Mouse (Mus musculus): Measurements from ENCODE around the gene Sdccag8. TPM values are rescaled to one million over a fixed set of nuclear protein-coding genes. Genes with fewer than 3 reads are reported as not detected.

Sdccag8 gene
- polyA plus RNA-seq, 1 experiment from 2014 or later = 12.1 TPM

DNA sequence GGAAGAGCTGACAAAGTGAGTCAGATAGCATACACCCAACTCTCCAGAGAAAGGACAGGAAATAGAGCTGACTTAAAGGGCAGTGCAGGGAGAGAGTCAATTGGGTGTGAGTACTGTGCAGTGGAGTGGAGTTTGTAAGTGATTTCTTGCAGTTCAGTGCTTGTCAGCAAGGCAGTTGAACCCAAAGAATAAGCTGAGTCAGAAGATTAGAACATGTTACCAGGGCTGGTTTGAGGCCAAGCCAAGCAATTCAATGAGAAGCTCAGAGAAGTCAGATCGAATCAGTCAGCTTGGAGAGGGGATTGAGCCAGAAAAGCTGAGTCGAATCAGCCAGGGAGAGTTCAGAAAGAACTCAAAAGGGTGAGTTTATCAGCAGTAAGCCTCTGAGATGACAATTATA is 247.3 kb downstream of the Sdccag8 start:
- Histone ChIP-seq H3K4me1 (ENCODE audit: control insufficient read depth in 2 of 2, insufficient read depth in 2 of 2, low read length in 2 of 2) (peaks cover 2 to 3% of the 10 kb centered on the region in 2 experiments; a peak in 2 of 4 replicates), H3K9ac (ENCODE audit: low read length) (no peak overlapping the region), H3K36me3 (ENCODE audit: control insufficient read depth, insufficient read depth, low read length) (0 out of 2 replicates have a peak, but pooled peaks cover 7% of the 10 kb centered on the region), H3K4me2 (ENCODE audit: low read length) (no peak overlapping the region), H3K27ac (replicated peaks in 1 of 2; ENCODE audit: control insufficient read depth in 1 of 2, insufficient read depth in 1 of 2, low read depth in 2 of 2, low read length in 2 of 2) (no peak overlapping the region), H3K27me3 (ENCODE audit: control insufficient read depth, insufficient read depth, low read length) (no peaks in the 10 kb centered on the region), H3K4me3 (ENCODE audit: control insufficient read depth in 1 of 2, insufficient read depth in 1 of 2, low read depth in 1 of 2, low read length in 2 of 2) (no peak overlapping the region), H3K9me3 (ENCODE audit: control insufficient read depth, low read length) (no peaks in the 10 kb centered on the region)
- WGBS = 77% methylated on average over 2 of the region's 2 CpGs
- ATAC-seq (ENCODE audit: insufficient number of reproducible peaks, insufficient read depth, low FRiP score, low read depth) = no peak

DNA sequence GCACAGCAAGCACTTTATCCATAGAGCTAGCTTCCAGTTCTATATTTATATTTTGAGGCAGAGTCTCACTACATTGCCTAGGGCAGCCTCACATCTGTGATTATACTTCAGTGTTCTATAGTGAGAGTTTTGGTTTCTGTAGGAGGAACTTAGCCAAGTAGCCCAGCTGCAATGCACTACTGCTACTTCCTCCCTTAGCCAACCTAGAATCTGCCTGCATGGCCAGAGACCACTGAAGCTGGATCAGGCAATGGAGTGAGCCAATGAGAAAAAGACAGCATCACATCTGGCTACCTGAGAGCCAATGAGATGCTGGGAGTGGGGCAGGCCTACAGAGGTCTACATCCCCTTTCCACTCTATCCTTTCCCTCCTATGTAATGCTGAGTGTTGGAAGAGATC is 251.3 kb downstream of the Sdccag8 start:
- no peaks in the 10 kb centered on the region for H3K9me3 ChIP-seq (ENCODE audit: control insufficient read depth, low read length)

DNA sequence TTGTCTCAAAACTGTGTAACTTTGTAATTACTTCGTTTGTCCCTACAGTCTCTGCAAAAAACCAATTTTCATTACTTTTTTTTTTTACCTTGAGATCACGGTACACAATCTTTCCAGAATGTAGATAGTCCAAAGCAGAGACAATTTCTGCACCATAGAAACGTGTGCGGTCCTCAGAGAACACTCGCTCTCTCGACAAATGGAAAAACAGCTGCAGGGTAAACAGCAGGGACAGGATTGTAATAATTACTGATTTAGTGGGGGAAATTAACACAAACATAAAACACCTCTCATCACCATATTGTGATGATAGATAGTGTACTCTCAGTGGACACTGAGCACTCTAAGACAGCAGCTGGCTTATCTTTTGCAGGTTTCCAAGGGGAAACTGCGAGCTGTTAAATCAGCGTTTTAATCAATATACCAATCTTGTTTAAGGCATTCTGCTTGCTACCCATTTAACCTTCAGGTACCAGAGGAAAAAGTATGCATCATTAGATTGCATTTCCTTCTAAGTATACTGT is 252.7 kb downstream of the Sdccag8 start:
- 0 out of 2 replicates have a peak, but pooled peaks cover under 1% of the 10 kb centered on the region for H3K36me3 ChIP-seq (ENCODE audit: control insufficient read depth, insufficient read depth, low read length)
- H3K4me1 ChIP-seq (ENCODE audit: control insufficient read depth in 2 of 2, insufficient read depth in 2 of 2, low read length in 2 of 2) = no peaks in the 10 kb centered on the region
- H3K4me2 ChIP-seq (ENCODE audit: low read length) = no peak overlapping the region
- 84% methylated on average over 8 of the region's 8 CpGs for WGBS
- H3K9me3 ChIP-seq (ENCODE audit: control insufficient read depth, low read length) = no peaks in the 10 kb centered on the region
- H3K27me3 ChIP-seq (ENCODE audit: control insufficient read depth, insufficient read depth, low read length) = no peaks in the 10 kb centered on the region
- no peak for ATAC-seq (ENCODE audit: insufficient number of reproducible peaks, insufficient read depth, low FRiP score, low read depth)
- no peak overlapping the region for H3K9ac ChIP-seq (ENCODE audit: low read length)
- no peak overlapping the region for H3K27ac ChIP-seq (replicated peaks in 1 of 2; ENCODE audit: control insufficient read depth in 1 of 2, insufficient read depth in 1 of 2, low read depth in 2 of 2, low read length in 2 of 2)
- no peak overlapping the region for H3K4me3 ChIP-seq (ENCODE audit: control insufficient read depth in 1 of 2, insufficient read depth in 1 of 2, low read depth in 1 of 2, low read length in 2 of 2)

More for the DNA sequence above, 251.3 kb downstream of the Sdccag8 start:
- Histone ChIP-seq H3K27ac (replicated peaks in 1 of 2; ENCODE audit: control insufficient read depth in 1 of 2, insufficient read depth in 1 of 2, low read depth in 2 of 2, low read length in 2 of 2) (no peak overlapping the region), H3K36me3 (ENCODE audit: control insufficient read depth, insufficient read depth, low read length) (0 out of 2 replicates have a peak, but pooled peaks cover 7% of the 10 kb centered on the region), H3K9ac (ENCODE audit: low read length) (no peak overlapping the region), H3K4me2 (ENCODE audit: low read length) (no peak overlapping the region), H3K27me3 (ENCODE audit: control insufficient read depth, insufficient read depth, low read length) (no peaks in the 10 kb centered on the region), H3K4me3 (ENCODE audit: control insufficient read depth in 1 of 2, insufficient read depth in 1 of 2, low read depth in 1 of 2, low read length in 2 of 2) (no peak overlapping the region), H3K4me1 (ENCODE audit: control insufficient read depth in 2 of 2, insufficient read depth in 2 of 2, low read length in 2 of 2) (no peaks in the 10 kb centered on the region)
- no peak for ATAC-seq (ENCODE audit: insufficient number of reproducible peaks, insufficient read depth, low FRiP score, low read depth)

DNA sequence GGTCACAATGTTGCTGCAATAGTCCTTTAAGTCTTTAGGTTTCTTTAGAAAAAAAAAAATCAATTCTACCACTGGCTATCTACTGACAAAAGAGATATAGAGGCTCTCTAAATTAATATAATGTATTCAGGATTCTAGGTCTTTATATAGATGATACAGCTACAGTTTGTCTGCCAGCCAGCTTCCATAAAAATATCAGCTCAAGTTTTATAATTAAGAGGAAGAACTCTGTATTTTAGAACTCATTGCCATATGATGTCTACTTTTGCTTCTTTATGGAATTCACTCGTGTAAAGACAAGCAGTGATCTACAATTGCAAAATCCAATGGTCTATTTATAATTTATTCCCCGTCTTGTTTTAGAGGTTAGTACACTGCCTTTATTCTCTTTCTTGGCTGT is 254.7 kb downstream of the Sdccag8 start:
- Histone ChIP-seq H3K27ac (replicated peaks in 1 of 2; ENCODE audit: control insufficient read depth in 1 of 2, insufficient read depth in 1 of 2, low read depth in 2 of 2, low read length in 2 of 2) (no peak overlapping the region), H3K9ac (ENCODE audit: low read length) (no peak overlapping the region), H3K4me1 (ENCODE audit: control insufficient read depth in 2 of 2, insufficient read depth in 2 of 2, low read length in 2 of 2) (no peaks in the 10 kb centered on the region), H3K36me3 (ENCODE audit: control insufficient read depth, insufficient read depth, low read length) (no peaks in the 10 kb centered on the region), H3K27me3 (ENCODE audit: control insufficient read depth, insufficient read depth, low read length) (no peaks in the 10 kb centered on the region), H3K4me3 (ENCODE audit: control insufficient read depth in 1 of 2, insufficient read depth in 1 of 2, low read depth in 1 of 2, low read length in 2 of 2) (no peak overlapping the region), H3K4me2 (ENCODE audit: low read length) (no peak overlapping the region), H3K9me3 (ENCODE audit: control insufficient read depth, low read length) (no peaks in the 10 kb centered on the region)
- no peak for ATAC-seq (ENCODE audit: insufficient number of reproducible peaks, insufficient read depth, low FRiP score, low read depth)
- 90% methylated on average over 2 of the region's 2 CpGs for WGBS

MicroRNAs within 50 kb of the gene (microRNA counts, 519-probe panel; counts per million panel counts)
- microRNA mmu-miR-350 = 4,675 counts per million, percentile 78 among the panel's probes with 10 or more counts

Small RNA genes lying within 50 kb of the gene (microRNA-seq; reads per million reads assigned to microRNA genes)
- not detected for gene Gm25993
- gene Mir350 = 263 reads per million, percentile 65 among the genes with 10 or more reads in this experiment

Other genes starting within 250 kb of the Sdccag8 start
- 21.5 and 27.5 TPM in 2 replicates for gene Cep170, start 593 bp upstream of the Sdccag8 start, polyA plus RNA-seq (2014; fragmentation: Nextera tagmentation; extraction: Ambion mirVana)